Mouse (Mus musculus) hindbrain, embryonic 14.5 days (tissue): ENCODE data around the gene Foxp1. TPM values are rescaled to one million over a fixed set of nuclear protein-coding genes. Genes with fewer than 3 reads are reported as not detected.

Experiments used
- ATAC-seq: fragments of 200-750 bp; cut with Nextera tagmentation; 2 replicates; pipeline ENCODE4 v1.8.0; 2017; ENCODE audit warnings: moderate number of reproducible peaks, mild to moderate bottlenecking, moderate TSS enrichment, moderate library complexity; ENCODE audit not compliant: low FRiP score
- DNase-seq: peaks from one replicate; pipeline ENCODE4 v3.0.0-alpha.2; 2015; ENCODE audit warnings: low spot score
- H3K27ac ChIP-seq: fragments of 300-500 bp; sonication (generic); 2 replicates; pipeline ENCODE4 v1.5.1; 2014; ENCODE audit warnings: mild to moderate bottlenecking, moderate library complexity
- H3K27me3 ChIP-seq: fragments of 300-500 bp; sonication (generic); 2 replicates; pipeline ENCODE4 v1.6.1; 2014; ENCODE audit warnings: mild to moderate bottlenecking, low read length, mixed read lengths; ENCODE audit not compliant: control insufficient read depth, insufficient read depth
- H3K36me3 ChIP-seq: fragments of 300-500 bp; sonication (generic); replicated peaks from 2 replicates; pipeline ENCODE4 v1.6.1; 2014; ENCODE audit not compliant: control insufficient read depth, insufficient read depth
- H3K4me1 ChIP-seq: fragments of 300-500 bp; sonication (generic); replicated peaks from 2 replicates; pipeline ENCODE4 v1.6.1; 2014; ENCODE audit warnings: antibody characterized with exemption, low read length, mixed read lengths; ENCODE audit not compliant: control insufficient read depth, insufficient read depth
- H3K4me2 ChIP-seq: fragments of 300-500 bp; sonication (generic); replicated peaks from 2 replicates; pipeline ENCODE4 v1.6.1; 2014; ENCODE audit warnings: mild to moderate bottlenecking, moderate library complexity
- H3K4me3 ChIP-seq: fragments of 300-500 bp; sonication (generic); replicated peaks from 2 replicates; pipeline ENCODE4 v1.5.1; 2014; ENCODE audit warnings: mild to moderate bottlenecking, low read length
- H3K9ac ChIP-seq: fragments of 300-500 bp; sonication (generic); 2 replicates; pipeline ENCODE4 v1.6.1; 2014
- H3K9me3 ChIP-seq: fragments of 300-500 bp; sonication (generic); 2 replicates; pipeline ENCODE4 v1.6.1; 2016; ENCODE audit warnings: low read length; ENCODE audit not compliant: control insufficient read depth
- WGBS: fragments of 180-500 bp; shearing (Covaris S2); extraction: QIAGEN DNeasy Blood & Tissue Kit; methylation state at CpG from one replicate; pipeline ENCODE4 v1.1.7; 2014; 5-methylcytosine and 5-hydroxymethylcytosine counted together
- polyA plus RNA-seq: library from polyadenylated mRNA; unstranded; fragments of >200 nt; fragmentation: Nextera tagmentation; extraction: Ambion mirVana; gene quantifications from 2 replicates; pipeline ENCODE4 v1.2.1, GENCODE M21; 2014

The Foxp1 gene
- polyA plus RNA-seq, 1 experiment from 2014 or later = 68.3 TPM

GRCm38 (mm10) chr6:99342416-99342815 lies 180.1 kb downstream of the Foxp1 start:
- no peak for DNase-seq
- 0 out of 2 replicates have a peak, but pooled peaks cover 7% of the 10 kb centered on the region for H3K4me1 ChIP-seq
- ATAC-seq = no peak
- H3K9ac ChIP-seq = no peak overlapping the region
- no peak overlapping the region for H3K4me3 ChIP-seq
- no peak overlapping the region for H3K27ac ChIP-seq
- no peak overlapping the region for H3K4me2 ChIP-seq
- H3K36me3 ChIP-seq = no peaks in the 10 kb centered on the region
- 94% methylated on average over 3 of the region's 3 CpGs for WGBS
- no peaks in the 10 kb centered on the region for H3K27me3 ChIP-seq
- no peaks in the 10 kb centered on the region for H3K9me3 ChIP-seq

GRCm38 (mm10) chr6:99340902-99341301 lies 181.6 kb downstream of the Foxp1 start:
- Histone ChIP-seq H3K36me3 (no peaks in the 10 kb centered on the region), H3K4me2 (no peak overlapping the region), H3K9me3 (no peaks in the 10 kb centered on the region), H3K27me3 (no peaks in the 10 kb centered on the region), H3K9ac (no peak overlapping the region), H3K27ac (no peak overlapping the region), H3K4me3 (no peak overlapping the region), H3K4me1 (0 out of 2 replicates have a peak, but pooled peaks cover 6% of the 10 kb centered on the region)
- ATAC-seq = no peak
- WGBS = 89% methylated on average over 4 of the region's 4 CpGs
- DNase-seq = no peak

DNA sequence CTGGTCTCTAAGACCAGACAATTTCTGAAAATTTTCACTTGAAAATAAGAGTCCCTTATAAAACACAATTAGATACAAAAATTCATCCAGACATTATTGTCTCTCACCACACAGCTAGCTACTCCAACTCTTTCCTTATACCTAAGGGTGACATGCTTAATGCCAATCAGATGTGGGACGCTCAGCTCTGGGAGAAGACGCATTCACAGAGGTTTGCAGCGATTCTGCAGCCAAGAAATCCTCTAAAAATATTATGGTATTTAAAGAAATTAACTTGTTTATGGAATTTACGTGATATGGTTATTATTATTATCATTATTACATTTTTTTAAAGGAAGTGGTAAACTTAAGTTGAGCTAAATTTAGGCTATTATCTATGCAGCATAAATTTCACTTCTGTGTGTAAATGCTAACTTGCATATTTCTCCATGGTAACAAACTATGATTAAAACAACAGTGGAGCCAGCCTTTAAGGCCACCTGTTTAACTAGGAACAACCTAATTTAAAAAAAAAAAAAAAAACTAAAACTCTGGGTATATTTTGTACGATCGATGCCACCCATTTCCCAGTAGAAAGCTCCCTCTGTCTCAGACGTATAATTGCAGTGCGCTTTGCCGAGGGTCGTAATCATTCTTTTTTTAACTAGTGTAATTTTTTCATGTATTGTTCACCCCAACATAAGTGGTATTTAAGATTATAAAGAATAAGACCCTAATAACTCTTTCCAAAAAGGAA lies 182.4 kb downstream of the Foxp1 start:
- no peak for DNase-seq
- no peak overlapping the region for H3K4me3 ChIP-seq
- 0 out of 2 replicates have a peak, but pooled peaks cover 11% of the 10 kb centered on the region for H3K4me1 ChIP-seq
- no peak for ATAC-seq
- no peaks in the 10 kb centered on the region for H3K36me3 ChIP-seq
- no peaks in the 10 kb centered on the region for H3K27me3 ChIP-seq
- no peak overlapping the region for H3K9ac ChIP-seq
- H3K27ac ChIP-seq = no peak overlapping the region
- no peak overlapping the region for H3K4me2 ChIP-seq
- 84% methylated on average over 10 of the region's 10 CpGs for WGBS
- H3K9me3 ChIP-seq = no peaks in the 10 kb centered on the region

GRCm38 (mm10) chr6:99339343-99339620 lies 183.2 kb downstream of the Foxp1 start:
- no peaks in the 10 kb centered on the region for H3K9me3 ChIP-seq
- WGBS = 29% methylated on average over 5 of the region's 5 CpGs
- no peak overlapping the region for H3K4me2 ChIP-seq
- ATAC-seq (no peak), DNase-seq (no peak)
- no peaks in the 10 kb centered on the region for H3K36me3 ChIP-seq
- H3K27ac ChIP-seq = no peak overlapping the region
- H3K4me3 ChIP-seq = no peak overlapping the region
- 0 out of 2 replicates have a peak, but pooled peaks cover 11% of the 10 kb centered on the region for H3K4me1 ChIP-seq
- H3K27me3 ChIP-seq = no peaks in the 10 kb centered on the region
- H3K9ac ChIP-seq = no peak overlapping the region

DNA sequence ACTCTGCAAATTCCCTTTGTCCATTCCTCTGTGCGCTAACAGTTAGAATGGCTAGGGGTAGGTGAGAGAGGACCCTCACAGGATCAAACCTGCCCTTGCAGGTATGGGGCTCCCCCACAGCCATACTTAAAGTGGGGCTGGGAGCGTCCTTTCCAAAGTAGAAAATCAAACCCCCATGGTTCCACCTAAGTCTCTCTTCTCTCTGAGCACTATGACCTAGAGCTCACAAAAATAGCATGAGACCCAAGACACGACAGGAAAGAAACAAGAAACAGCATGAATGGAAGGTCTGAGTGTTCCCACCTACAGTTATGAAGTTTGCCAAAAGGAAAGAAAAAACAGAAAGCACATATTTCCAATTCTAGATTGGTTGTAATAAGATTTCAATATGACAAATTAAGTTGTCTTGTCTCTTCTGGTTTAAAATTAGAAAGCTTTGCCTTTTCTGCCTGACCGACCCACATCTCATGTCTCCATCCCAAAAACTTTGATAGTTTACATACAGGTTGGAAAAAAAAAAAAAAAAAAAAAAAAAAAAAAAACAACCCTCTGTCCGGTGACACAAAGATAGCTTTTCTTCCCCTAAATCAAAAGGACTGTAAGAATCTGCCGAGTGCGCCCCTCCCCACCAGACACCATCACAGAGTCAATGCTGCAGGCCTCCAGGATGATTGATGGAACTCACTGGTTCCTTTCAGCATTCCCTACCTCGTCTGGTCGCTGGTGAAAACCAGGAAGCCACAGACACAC lies 183.8 kb downstream of the Foxp1 start:
- H3K4me1 ChIP-seq = 0 out of 2 replicates have a peak, but pooled peaks cover 11% of the 10 kb centered on the region
- no peak overlapping the region for H3K9ac ChIP-seq
- no peaks in the 10 kb centered on the region for H3K9me3 ChIP-seq
- H3K36me3 ChIP-seq = no peaks in the 10 kb centered on the region
- no peak overlapping the region for H3K4me3 ChIP-seq
- no peak overlapping the region for H3K27ac ChIP-seq
- WGBS = 47% methylated on average over 9 of the region's 9 CpGs
- ATAC-seq (no peak), DNase-seq (no peak)
- no peaks in the 10 kb centered on the region for H3K27me3 ChIP-seq
- H3K4me2 ChIP-seq = no peak overlapping the region

DNA sequence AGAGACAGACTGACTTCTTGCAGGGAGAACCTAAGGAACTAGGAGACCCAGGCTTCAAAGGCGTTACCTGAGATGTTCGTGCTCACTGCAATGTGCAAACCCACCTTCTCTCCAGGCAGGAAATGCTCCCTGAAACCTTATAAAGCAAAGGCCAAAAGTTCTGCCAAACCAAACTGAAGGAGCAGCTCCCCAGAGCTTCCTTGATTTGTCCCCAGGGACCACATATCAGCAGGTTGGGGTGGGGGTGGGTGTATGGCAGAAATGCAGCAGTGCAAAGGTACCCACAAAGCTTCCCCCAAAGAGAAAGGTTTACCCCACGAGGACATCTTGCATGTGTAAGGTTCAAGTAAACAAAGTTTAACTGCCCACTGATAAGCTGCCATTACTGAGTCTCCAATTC lies 184.3 kb downstream of the Foxp1 start:
- no peak overlapping the region for H3K9ac ChIP-seq
- H3K4me3 ChIP-seq = no peak overlapping the region
- no peaks in the 10 kb centered on the region for H3K27me3 ChIP-seq
- DNase-seq (no peak), ATAC-seq (no peak)
- 0 out of 2 replicates have a peak, but pooled peaks cover 11% of the 10 kb centered on the region for H3K4me1 ChIP-seq
- WGBS = 66% methylated on average over 3 of the region's 3 CpGs
- H3K4me2 ChIP-seq = no peak overlapping the region
- H3K36me3 ChIP-seq = no peaks in the 10 kb centered on the region
- H3K9me3 ChIP-seq = no peaks in the 10 kb centered on the region
- no peak overlapping the region for H3K27ac ChIP-seq

DNA sequence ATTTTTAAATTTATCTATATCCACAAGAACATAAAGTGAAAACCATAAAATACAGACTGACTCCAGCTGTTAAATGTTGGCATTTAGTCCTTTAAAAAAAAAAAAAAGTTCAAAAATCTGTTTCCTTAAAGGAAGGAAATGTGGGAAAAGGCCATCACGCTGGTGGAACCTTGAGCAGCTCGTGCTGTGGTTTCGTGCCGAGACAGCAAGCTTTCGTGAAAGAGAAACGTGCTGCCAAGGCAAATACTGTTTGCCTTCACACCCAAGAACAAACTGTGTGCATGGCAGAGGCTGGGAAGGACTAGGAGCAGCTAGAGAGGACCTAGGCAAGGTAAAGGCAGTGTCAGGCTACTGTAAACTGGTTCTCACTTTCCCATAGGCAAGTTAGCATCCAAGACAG lies 184.9 kb downstream of the Foxp1 start:
- 80% methylated on average over 6 of the region's 6 CpGs for WGBS
- no peak overlapping the region for H3K27ac ChIP-seq
- no peak for ATAC-seq

GRCm38 (mm10) chr6:99336191-99336590 lies 186.3 kb downstream of the Foxp1 start:
- H3K27me3 ChIP-seq = no peaks in the 10 kb centered on the region
- H3K27ac ChIP-seq = no peak overlapping the region
- DNase-seq (no peak), ATAC-seq (no peak)
- 43% methylated on average over 5 of the region's 5 CpGs for WGBS
- H3K9me3 ChIP-seq = no peaks in the 10 kb centered on the region
- no peak overlapping the region for H3K4me2 ChIP-seq
- no peaks in the 10 kb centered on the region for H3K36me3 ChIP-seq
- H3K4me3 ChIP-seq = no peak overlapping the region
- 0 out of 2 replicates have a peak, but pooled peaks cover 11% of the 10 kb centered on the region for H3K4me1 ChIP-seq
- no peak overlapping the region for H3K9ac ChIP-seq

More for the DNA sequence above, 184.9 kb downstream of the Foxp1 start:
- H3K4me1 ChIP-seq = 0 out of 2 replicates have a peak, but pooled peaks cover 11% of the 10 kb centered on the region
- no peak for DNase-seq
- H3K4me3 ChIP-seq = no peak overlapping the region
- no peak overlapping the region for H3K9ac ChIP-seq
- no peak overlapping the region for H3K4me2 ChIP-seq
- H3K27me3 ChIP-seq = no peaks in the 10 kb centered on the region
- H3K9me3 ChIP-seq = no peaks in the 10 kb centered on the region
- H3K36me3 ChIP-seq = no peaks in the 10 kb centered on the region

DNA sequence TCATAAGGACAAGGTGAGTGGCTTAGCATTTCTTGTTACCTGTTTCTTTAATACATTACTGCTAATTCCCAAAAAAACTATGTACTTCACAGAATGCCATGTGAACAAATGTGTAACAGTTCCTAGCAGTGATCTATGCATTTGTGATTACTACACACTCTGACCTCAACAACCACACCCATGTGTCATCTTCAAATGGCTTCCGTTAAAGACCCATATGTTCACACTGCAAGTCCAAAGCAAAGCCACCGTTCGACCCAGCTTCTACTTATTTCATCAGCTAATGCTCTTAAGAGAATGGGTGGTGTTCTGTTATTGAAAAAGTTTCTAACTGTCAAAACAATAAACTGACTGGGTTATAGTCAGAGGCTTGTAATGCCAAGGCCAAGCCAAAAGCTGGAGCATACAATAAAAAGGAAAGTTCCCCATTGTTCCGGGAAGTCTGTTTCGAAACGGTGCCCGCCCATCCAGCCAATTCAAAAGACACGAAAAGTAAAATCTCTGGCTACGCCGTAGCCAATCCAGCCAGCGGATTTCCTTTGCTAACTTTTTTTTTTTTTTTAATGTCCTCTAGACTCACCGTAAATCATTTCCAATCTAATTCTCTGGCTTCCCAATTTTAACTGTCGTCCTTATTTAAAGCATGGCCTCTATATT lies 187.2 kb downstream of the Foxp1 start:
- no peaks in the 10 kb centered on the region for H3K36me3 ChIP-seq
- H3K9me3 ChIP-seq = no peaks in the 10 kb centered on the region
- ATAC-seq (no peak), DNase-seq (no peak)
- WGBS = 51% methylated on average over 13 of the region's 13 CpGs
- H3K27ac ChIP-seq = no peak overlapping the region
- no peak overlapping the region for H3K4me2 ChIP-seq
- 0 out of 2 replicates have a peak, but pooled peaks cover 11% of the 10 kb centered on the region for H3K4me1 ChIP-seq
- no peaks in the 10 kb centered on the region for H3K27me3 ChIP-seq
- no peak overlapping the region for H3K4me3 ChIP-seq
- H3K9ac ChIP-seq = no peak overlapping the region
